ENCODE assay signal across 14 mouse cellular contexts in the genomic region with DNA sequence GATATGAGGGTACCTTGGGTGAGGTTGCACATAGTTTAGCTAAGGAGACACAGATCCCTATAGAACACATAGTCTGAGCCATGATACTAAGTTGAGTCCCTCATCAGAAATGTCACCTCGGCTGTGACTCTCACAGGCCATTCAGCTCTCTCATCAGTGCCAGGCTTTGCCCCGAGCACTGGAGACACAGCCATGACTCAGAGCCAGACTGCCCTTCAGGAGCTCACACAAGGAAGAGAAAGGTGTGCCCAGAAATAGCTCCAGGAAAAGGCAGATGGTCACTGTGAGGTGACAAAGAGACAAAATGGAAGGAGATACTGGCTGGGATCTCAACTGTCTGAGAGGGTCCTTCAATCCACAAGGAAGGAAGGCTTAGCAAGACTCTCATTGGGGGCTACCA. TPM values are rescaled to one million over a fixed set of nuclear protein-coding genes. Genes with fewer than 3 reads are reported as not detected.
DNase-seq lines count a peak whose midpoint lies in the region.
"Had no signal": no experiment of that assay in that cellular context is flagged by ENCODE, and none has a peak within 500 bp of the region (broad histone marks: within the 10 kb centered on the region; RNA-seq: fewer than 3 reads in every experiment).

No protein-coding gene starts in this region.

- intact Hi-C loops in left cerebral cortex, postnatal 4 days (cut with DNase I) = no loop called here
- intact Hi-C loops in left cerebral cortex, postnatal 10 days (cut with DNase I) = no loop called here

- DNase-seq in left cerebral cortex, postnatal 4 days = peak; percentile 34
- DNase-seq in left cerebral cortex, postnatal 10 days (ENCODE audit: extremely low spot score in 1 of 2, low spot score in 2 of 2) = no peak
- DNase-seq in cerebellum, adult 9-10 months = peak; percentile 78
- DNase-seq in cerebellum, postnatal 25 days = peak; percentile 77 to 85
- DNase-seq in MN1 (ENCODE audit: low spot score) = no peak
- no peak for DNase-seq in T-cell, adult 2 months (ENCODE audit: low spot score)
- DNase-seq: adrenal gland, adult 8-10 months; adrenal gland, postnatal 36 days; gastrocnemius, postnatal 36 days; heart, adult 11 months; heart, postnatal 14 days; kidney, adult 2 months had no signal

RNA-seq across cellular contexts. Expression of gene CK137956, which starts 23.1 kb away (rescaled TPM):
- 1 to 10 TPM; 3.6 to 3.9 TPM for total RNA-seq in left cerebral cortex, postnatal 4 days (2021)
- 1 to 10 TPM; 3.9 to 4.2 TPM for total RNA-seq in left cerebral cortex, postnatal 10 days (2021)
- total RNA-seq: adrenal gland, postnatal 36 days; CH12.LX; gastrocnemius, adult 8-10 months; gastrocnemius, postnatal 36 days; heart, postnatal 14 days had no signal

RNA-seq across cellular contexts. Expression of gene Csmd2, which starts 40.0 kb away (rescaled TPM):
- 10 to 100 TPM; 76.9 to 83.5 TPM for total RNA-seq in left cerebral cortex, postnatal 4 days (2021)
- 10 to 100 TPM; 63.8 to 65.5 TPM for total RNA-seq in left cerebral cortex, postnatal 10 days (2021)
- total RNA-seq: gastrocnemius, adult 8-10 months; gastrocnemius, postnatal 36 days had no signal

Comparison
In these comparisons a context has a peak if more than half of its experiments do, and no peak if none do; other contexts are left out.
1. DNase-seq: peak in left cerebral cortex, postnatal 4 days (single experiment), cerebellum, adult 9-10 months (single experiment) and cerebellum, postnatal 25 days (2 of 2); none in left cerebral cortex, postnatal 10 days (0 of 2), MN1 (single experiment) and T-cell, adult 2 months (single experiment).